Mouse (Mus musculus) hindbrain, postnatal 0 days (tissue): ENCODE results near the gene Bfsp2. TPM values are rescaled to one million over a fixed set of nuclear protein-coding genes. Genes with fewer than 3 reads are reported as not detected.

Experiments used
- ATAC-seq: fragments of 200-750 bp; cut with Nextera tagmentation; 2 replicates; pipeline ENCODE4 v1.8.0; 2017; ENCODE audit warnings: mild to moderate bottlenecking, moderate TSS enrichment, moderate library complexity
- DNase-seq: peaks from one replicate; pipeline ENCODE4 v3.0.0-alpha.2; 2015; ENCODE audit warnings: low spot score
- H3K27ac ChIP-seq: fragments of 300-500 bp; sonication (generic); 2 replicates; pipeline ENCODE4 v1.5.1; 2014; ENCODE audit warnings: mild to moderate bottlenecking
- H3K27me3 ChIP-seq: fragments of 300-500 bp; sonication (generic); 2 replicates; pipeline ENCODE4 v1.6.1; 2014; ENCODE audit warnings: low read length, mixed read lengths; ENCODE audit not compliant: insufficient read depth
- H3K36me3 ChIP-seq: fragments of 300-500 bp; sonication (generic); 2 replicates; pipeline ENCODE4 v1.6.1; 2014; ENCODE audit warnings: low read length, mixed read lengths; ENCODE audit not compliant: insufficient read depth
- H3K4me1 ChIP-seq: fragments of 300-500 bp; sonication (generic); 2 replicates; pipeline ENCODE4 v1.6.1; 2014; ENCODE audit warnings: antibody characterized with exemption, low read length, mixed read lengths; ENCODE audit not compliant: insufficient read depth
- H3K4me2 ChIP-seq: fragments of 300-500 bp; sonication (generic); 2 replicates; pipeline ENCODE4 v1.6.1; 2014; ENCODE audit warnings: low read depth, mild to moderate bottlenecking, low read length, moderate library complexity, mixed read lengths
- H3K4me3 ChIP-seq: fragments of 300-500 bp; sonication (generic); 2 replicates; pipeline ENCODE4 v1.5.1; 2014; ENCODE audit warnings: low read length
- H3K9ac ChIP-seq: fragments of 300-500 bp; sonication (generic); replicated peaks from 2 replicates; pipeline ENCODE4 v1.6.1; 2014; ENCODE audit warnings: mild to moderate bottlenecking, low read length, moderate library complexity, mixed read lengths
- H3K9me3 ChIP-seq: fragments of 300-500 bp; sonication (generic); 2 replicates; pipeline ENCODE4 v1.6.1; 2016; ENCODE audit warnings: low read length, mixed read lengths
- CTCF ChIP-seq: IDR thresholded peaks from 2 replicates; pipeline ENCODE4 v1.5.1; 2016; ENCODE audit warnings: antibody characterized with exemption, control low read depth, low read depth
- WGBS: fragments of 180-500 bp; shearing (Covaris S2); extraction: QIAGEN DNeasy Blood & Tissue Kit; methylation state at CpG from one replicate; pipeline ENCODE4 v1.1.7; 2014; 5-methylcytosine and 5-hydroxymethylcytosine counted together
- polyA plus RNA-seq: library from polyadenylated mRNA; unstranded; fragments of >200 nt; fragmentation: Nextera tagmentation; extraction: Ambion mirVana; gene quantifications from 2 replicates; pipeline ENCODE4 v1.2.1, GENCODE M21; 2015
- total RNA-seq: library from RNA; depleted of rRNA; stranded (reverse); fragments of >200 nt; gene quantifications from 2 replicates; pipeline ENCODE4 v1.2.3, GENCODE M21; 2014

Gene Bfsp2
- total and polyA plus RNA-seq, 2 experiments from 2014 or later = 4.2 to 8.7 TPM

DNA sequence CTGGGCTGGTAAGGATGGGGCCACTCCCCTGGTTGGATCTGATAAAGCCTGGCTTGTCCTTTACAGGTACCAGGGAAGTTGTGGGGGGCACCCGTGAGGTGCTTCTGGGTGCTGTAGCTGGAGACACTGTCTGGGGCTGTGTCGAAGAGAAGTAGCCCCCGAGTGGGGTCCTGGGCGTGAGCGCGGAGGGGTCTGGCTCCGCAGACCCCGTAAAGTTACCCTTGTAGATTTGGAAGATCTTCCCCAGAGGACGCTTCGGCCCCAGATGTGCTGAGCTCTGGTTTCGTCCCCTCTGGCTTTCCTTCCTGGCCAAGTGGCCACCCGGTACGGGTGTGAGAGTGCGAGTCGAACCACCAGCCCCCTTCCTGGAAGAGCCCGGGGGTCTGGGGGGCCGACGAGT is 19.1 kb upstream of the Bfsp2 start:
- no peak for DNase-seq
- H3K27ac ChIP-seq = no peak overlapping the region
- TF ChIP-seq CTCF = no peak

DNA sequence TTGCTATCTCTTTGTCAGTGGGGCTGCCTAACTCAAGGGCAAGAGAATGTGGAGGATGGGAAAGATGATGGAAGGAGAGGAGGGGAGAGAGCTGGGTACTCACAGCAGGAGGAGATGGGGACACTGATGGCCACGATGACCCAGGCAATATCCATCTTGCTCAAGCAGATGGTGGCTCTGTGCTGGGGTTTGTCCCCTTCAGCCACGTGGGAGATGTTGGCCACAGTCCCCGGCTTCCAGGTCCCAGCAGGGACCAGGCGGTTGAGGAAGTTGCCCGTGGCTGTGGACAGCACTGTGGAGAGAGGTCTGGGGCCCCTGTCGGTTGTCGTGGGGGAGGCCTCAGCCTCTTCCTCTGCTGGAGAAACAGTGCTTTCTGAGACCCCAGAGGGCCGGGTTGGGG is 18.5 kb upstream of the Bfsp2 start:
- Histone ChIP-seq H3K9ac (no peak overlapping the region), H3K4me1 (peaks cover 17% of the 10 kb centered on the region), H3K36me3 (no peaks in the 10 kb centered on the region), H3K27me3 (no peaks in the 10 kb centered on the region), H3K27ac (no peak overlapping the region), H3K4me2 (no peak overlapping the region), H3K4me3 (no peak overlapping the region), H3K9me3 (no peaks in the 10 kb centered on the region)
- no peak for DNase-seq
- ATAC-seq = no peak
- 60% methylated on average over 8 of the region's 8 CpGs for WGBS
- TF ChIP-seq CTCF = no peak

More for the DNA sequence above, 19.1 kb upstream of the Bfsp2 start:
- no peak overlapping the region for H3K4me3 ChIP-seq
- peaks cover 17% of the 10 kb centered on the region for H3K4me1 ChIP-seq
- no peak overlapping the region for H3K9ac ChIP-seq
- WGBS = 82% methylated on average over 18 of the region's 18 CpGs
- no peaks in the 10 kb centered on the region for H3K9me3 ChIP-seq
- no peak for ATAC-seq
- H3K27me3 ChIP-seq = no peaks in the 10 kb centered on the region
- H3K36me3 ChIP-seq = no peaks in the 10 kb centered on the region
- H3K4me2 ChIP-seq = no peak overlapping the region

DNA sequence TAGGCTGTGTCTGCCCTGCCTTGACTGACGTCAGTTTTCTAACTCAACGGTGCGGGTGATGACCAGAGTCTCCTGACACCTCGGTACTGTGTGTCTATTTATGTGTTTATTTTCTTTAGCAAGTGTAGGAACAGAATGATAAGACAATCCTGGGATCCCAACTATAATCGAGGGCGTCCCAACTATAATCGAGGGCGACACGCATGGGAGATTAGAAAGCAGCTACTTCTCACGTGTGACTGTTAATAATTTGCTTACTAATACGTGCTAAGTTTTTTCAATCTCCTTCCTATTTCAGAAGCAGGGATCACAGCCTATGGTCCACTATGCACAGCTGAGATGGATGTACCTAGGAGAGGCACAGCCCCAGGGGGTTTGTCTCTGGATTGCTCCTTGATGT is 15.2 kb upstream of the Bfsp2 start:
- Histone ChIP-seq H3K27me3 (no peaks in the 10 kb centered on the region), H3K4me2 (no peak overlapping the region), H3K9me3 (no peaks in the 10 kb centered on the region), H3K4me1 (0 out of 2 replicates have a peak, but pooled peaks cover 5% of the 10 kb centered on the region), H3K27ac (no peak overlapping the region), H3K36me3 (no peaks in the 10 kb centered on the region), H3K9ac (no peak overlapping the region), H3K4me3 (no peak overlapping the region)
- no peak for ATAC-seq
- WGBS = 82% methylated on average over 11 of the region's 11 CpGs
- TF ChIP-seq CTCF = no peak
- DNase-seq = no peak

DNA sequence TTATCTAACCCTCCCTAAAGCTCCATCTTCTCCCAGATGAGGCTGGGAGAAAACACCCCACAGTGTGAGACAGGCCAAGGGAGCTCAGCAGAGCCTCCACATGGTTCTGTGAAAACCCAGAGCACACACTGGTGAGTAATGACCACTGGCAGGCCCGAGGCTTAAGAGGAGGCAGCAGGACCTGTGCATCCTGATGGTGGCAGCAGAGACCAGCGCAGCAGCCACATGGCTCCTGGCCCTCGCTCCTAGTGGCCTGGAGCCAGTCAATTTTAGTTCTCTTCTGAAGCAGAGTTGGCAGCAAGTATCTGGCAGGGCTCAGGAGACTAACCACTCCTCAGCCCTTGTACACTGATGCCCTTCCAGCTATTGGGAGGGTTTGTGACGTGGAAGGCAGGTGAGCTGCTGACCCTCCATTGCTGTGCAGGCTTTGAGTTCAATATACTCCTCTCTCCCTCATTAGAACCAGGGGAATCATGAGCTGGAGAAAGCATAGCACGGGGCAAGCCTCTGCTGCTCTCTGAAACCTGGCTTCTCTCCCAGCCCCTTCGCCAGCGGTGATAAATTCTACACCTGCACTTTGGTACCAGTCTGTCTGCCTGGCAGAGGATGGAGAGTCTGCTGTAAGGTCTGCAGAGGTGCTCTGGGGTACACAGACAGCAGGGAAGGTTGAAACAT is 14.3 kb upstream of the Bfsp2 start:
- Histone ChIP-seq H3K36me3 (no peaks in the 10 kb centered on the region), H3K4me3 (no peak overlapping the region), H3K9ac (no peak overlapping the region), H3K9me3 (no peaks in the 10 kb centered on the region), H3K4me1 (0 out of 2 replicates have a peak, but pooled peaks cover 5% of the 10 kb centered on the region), H3K27ac (no peak overlapping the region), H3K27me3 (no peaks in the 10 kb centered on the region), H3K4me2 (no peak overlapping the region)
- TF ChIP-seq CTCF = peak; percentile 99
- ATAC-seq (peak; percentile 90), DNase-seq (peak; percentile 94)
- WGBS = 25% methylated on average over 7 of the region's 7 CpGs

DNA sequence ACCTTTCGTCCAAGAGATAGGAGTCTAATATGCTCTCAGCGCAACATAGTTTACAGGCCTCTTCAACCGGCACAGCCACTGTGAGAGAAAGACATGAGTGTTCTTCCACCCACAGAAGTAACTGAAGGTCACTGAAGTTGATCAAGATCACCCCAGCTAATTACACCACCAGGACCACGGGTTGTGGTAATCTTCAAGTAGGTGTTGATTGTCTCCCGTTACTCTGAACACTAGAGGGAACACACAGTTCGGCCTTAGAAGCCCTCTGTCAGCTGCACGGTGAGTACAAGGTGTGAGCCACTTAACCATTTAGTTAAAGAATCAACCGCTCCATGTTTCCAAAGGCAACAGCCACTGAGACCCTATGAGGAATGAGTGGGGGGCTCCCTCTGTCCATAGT is 11.8 kb upstream of the Bfsp2 start:
- Histone ChIP-seq H3K9ac (no peak overlapping the region), H3K4me1 (0 out of 2 replicates have a peak, but pooled peaks cover 5% of the 10 kb centered on the region), H3K27me3 (no peaks in the 10 kb centered on the region), H3K4me2 (no peak overlapping the region), H3K27ac (no peak overlapping the region), H3K36me3 (no peaks in the 10 kb centered on the region), H3K4me3 (no peak overlapping the region), H3K9me3 (no peaks in the 10 kb centered on the region)
- DNase-seq (no peak), ATAC-seq (no peak)
- 87% methylated on average over 8 of the region's 8 CpGs for WGBS
- TF ChIP-seq CTCF = no peak

DNA sequence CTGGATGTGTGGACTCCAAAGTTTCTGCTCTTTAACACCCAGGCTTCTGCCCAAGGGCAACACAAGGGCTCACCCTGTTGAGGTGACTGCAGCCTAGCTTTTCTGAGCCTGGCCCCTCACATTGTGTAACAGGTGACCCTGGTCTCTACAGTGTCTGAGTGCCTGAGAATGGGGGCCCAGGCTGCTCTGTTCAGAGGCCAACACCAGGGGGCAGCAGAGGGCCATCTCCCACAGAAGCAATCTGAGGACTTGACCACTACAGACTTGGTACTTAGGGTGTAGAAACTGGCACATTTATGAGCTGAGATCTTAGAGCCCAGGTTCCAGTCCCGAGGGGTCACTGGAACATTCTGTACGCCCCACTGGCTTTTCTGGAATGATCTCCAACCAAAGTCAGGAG is 10.2 kb upstream of the Bfsp2 start:
- H3K9me3 ChIP-seq = no peaks in the 10 kb centered on the region
- no peak overlapping the region for H3K4me2 ChIP-seq
- peak; percentile 97 for TF ChIP-seq CTCF
- no peak overlapping the region for H3K4me3 ChIP-seq
- no peak overlapping the region for H3K27ac ChIP-seq
- no peak overlapping the region for H3K9ac ChIP-seq
- DNase-seq (peak; percentile 79), ATAC-seq (peak; percentile 63)
- H3K4me1 ChIP-seq = 0 out of 2 replicates have a peak, but pooled peaks cover 5% of the 10 kb centered on the region
- H3K36me3 ChIP-seq = no peaks in the 10 kb centered on the region
- H3K27me3 ChIP-seq = no peaks in the 10 kb centered on the region
- WGBS = 18% methylated on average over 2 of the region's 2 CpGs

DNA sequence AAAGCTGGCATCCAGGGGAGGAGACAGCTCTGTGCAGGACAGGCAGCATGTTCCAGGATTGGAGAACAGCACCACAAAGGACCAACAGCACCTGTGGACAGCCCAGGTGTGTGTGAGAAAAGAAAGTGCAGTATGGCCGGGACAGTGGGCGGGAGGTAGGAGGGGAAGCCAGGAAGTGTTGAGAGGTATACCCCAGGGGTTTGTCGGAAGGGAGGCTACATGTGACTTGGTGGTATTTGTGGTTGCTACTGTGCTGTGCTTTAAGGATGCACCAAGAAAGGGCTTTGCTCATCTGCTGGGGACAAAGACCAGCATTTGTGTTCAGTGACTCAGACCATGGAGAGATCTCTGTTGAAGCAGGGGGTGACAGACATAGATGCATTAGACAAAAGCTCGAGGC is 9.7 kb upstream of the Bfsp2 start:
- no peak overlapping the region for H3K4me2 ChIP-seq
- DNase-seq (no peak), ATAC-seq (no peak)
- H3K9ac ChIP-seq = no peak overlapping the region
- 81% methylated on average over 4 of the region's 4 CpGs for WGBS
- H3K9me3 ChIP-seq = no peaks in the 10 kb centered on the region
- H3K4me3 ChIP-seq = no peak overlapping the region
- TF ChIP-seq CTCF = no peak
- 0 out of 2 replicates have a peak, but pooled peaks cover 3% of the 10 kb centered on the region for H3K4me1 ChIP-seq
- H3K27me3 ChIP-seq = no peaks in the 10 kb centered on the region
- H3K36me3 ChIP-seq = no peaks in the 10 kb centered on the region
- no peak overlapping the region for H3K27ac ChIP-seq
